Mouse (Mus musculus) megakaryocyte, embryonic 14.5 days (primary cell): ENCODE data around the gene Tmpo.

Source experiments
- FLI1 ChIP-seq: IDR thresholded peaks from 2 replicates; pipeline ENCODE4 v1.6.1; 2012; ENCODE audit warnings: low read length, inconsistent platforms, mixed read lengths
- GATA1 ChIP-seq: IDR thresholded peaks from 3 replicates; pipeline ENCODE4 v1.6.1; 2012; ENCODE audit warnings: mixed read lengths, low read length, inconsistent platforms, borderline replicate concordance

GRCm38 (mm10) chr10:91127395-91127794 lies 53.7 kb downstream of the Tmpo start:
- TF ChIP-seq GATA1 (no peak), FLI1 (no peak)
